Mouse (Mus musculus) cerebral cortex, adult 2 months (tissue): Measurements from ENCODE around the gene Zfp664.

Experiments
- WGBS: fragments of 180-500 bp; shearing (Covaris S2); methylation state at CpG from one replicate; pipeline ENCODE4 v1.1.7; 2018; 5-methylcytosine and 5-hydroxymethylcytosine counted together

Gene Zfp664

GRCm38 (mm10) chr5:124872033-124872432, 9.5 kb downstream of the Zfp664 start:
- WGBS = 56% methylated on average over 2 of the region's 2 CpGs

DNA sequence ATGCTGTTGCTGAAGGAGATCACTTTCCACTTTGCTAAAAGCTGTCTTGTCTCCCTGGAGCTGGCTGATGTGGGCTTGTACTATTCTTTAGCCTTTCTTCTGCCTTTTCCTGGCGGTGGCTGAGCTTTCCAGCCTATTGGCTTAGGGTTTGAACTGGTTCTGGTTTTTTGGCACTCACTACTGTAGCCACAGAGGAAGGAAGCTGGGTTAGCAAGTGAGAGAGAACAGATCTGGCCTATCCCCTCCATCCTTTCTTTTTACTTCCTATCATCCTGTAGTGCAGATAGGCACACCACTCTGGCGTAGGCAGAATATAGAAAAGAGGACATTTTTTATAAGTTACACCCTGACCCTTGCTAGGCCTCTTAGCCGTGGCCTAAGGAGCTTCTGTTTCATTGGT, 10.6 kb downstream of the Zfp664 start:
- 81% methylated on average over 3 of the region's 3 CpGs for WGBS

DNA sequence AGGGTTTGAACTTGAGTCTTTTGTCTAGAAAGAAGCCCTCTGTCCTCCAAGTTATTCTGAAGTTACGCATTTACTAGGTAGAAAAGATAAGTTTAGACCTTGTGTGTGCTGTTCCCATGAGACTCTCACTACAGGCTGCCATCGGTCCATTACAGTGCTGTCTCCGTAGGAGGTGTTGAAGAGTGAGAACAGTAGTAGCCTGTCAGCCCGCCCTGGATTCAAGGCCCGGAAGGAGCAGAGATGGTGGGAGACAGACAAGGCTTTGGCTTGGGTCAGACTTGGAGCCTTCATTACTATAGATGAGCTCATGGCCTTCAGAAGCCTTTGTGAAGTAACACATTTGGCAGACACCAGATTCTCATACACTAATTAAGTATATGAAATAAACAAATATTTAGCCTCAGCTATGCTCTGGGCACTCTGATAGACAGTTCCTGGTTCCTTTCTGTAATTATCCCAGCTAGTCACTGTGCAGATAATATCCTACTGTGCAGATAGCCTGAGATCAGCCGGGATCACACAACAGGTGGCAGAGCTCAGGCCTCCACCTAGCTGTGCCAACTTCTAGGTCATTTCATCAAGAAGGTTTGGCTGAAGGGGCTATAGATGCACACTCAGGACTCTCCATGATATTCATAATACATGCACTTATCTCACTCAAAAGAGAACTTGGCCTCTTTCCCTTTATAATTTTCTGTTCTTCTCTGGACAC, 11.6 kb downstream of the Zfp664 start:
- 60% methylated on average over 6 of the region's 6 CpGs for WGBS

- WGBS = 71% methylated on average over 4 of the region's 4 CpGs
Observed at GRCm38 (mm10) chr5:124879251-124879650, 16.8 kb downstream of the Zfp664 start.

- WGBS = 60% methylated on average over 6 of the region's 6 CpGs
Observed at GRCm38 (mm10) chr5:124879801-124880200, 17.3 kb downstream of the Zfp664 start.

DNA sequence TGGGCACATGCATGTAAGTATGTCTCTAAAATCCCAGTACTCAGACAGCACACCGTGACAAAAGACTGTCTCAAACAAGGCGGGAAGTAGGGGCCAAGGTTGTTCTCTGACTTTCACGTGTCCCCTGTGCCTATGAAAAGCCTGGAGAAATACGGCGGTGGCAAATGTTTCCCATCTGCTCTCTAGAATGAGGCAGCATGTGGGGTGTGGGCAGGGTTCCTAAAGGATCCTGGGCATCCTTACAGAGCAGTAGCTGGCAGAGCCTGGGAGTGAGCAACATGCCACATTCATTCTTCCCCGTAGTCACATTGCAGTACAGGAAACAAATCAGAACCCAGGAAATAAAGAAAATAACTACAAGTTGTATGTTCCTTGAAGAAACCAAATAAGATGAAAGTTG, 21.4 kb downstream of the Zfp664 start:
- WGBS = 33% methylated on average over 6 of the region's 6 CpGs

DNA sequence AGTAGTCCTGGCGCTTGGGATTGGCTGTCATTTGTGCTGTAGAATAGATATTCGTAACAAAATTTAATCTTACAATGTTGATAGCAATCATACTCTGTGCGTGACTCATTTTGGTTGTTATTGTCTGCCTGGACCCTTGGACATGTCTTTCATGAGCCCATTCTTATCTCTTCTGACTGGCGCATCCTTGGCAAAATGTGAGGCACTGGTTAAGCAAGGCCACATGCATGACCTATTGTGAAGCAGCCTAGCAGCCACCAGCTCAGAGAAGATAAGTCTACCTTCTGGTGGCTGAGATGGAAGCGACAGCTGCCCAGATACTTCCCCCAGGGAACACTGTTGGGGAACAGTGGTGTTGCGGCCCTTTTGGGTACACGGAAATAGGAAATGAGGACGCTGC, 26.2 kb downstream of the Zfp664 start:
- 98% methylated on average over 8 of the region's 8 CpGs for WGBS

DNA sequence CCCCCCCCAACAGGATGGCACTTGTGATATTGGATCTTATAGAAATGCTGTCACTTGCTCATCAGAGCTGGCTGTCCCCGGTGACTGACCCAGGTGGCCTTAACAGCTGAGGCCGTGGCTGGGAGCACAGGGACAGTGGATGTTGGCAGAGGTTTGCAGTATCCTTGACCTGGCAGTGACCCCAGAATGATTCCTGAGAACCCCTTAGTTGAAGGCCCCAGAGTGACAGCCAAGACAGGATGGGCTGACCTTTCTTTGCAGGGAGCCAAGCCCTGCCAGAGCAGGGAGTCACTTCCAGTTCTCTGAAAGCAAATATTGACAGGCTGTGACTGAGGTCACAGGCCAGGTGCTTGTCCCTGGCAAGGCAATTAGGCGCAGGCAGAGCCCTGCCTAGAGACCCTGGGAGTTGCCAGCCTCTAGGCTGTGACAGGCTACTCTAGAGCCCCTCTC, 29.5 kb downstream of the Zfp664 start:
- 79% methylated on average over 3 of the region's 3 CpGs for WGBS

GRCm38 (mm10) chr5:124896135-124896534, 33.6 kb downstream of the Zfp664 start:
- 75% methylated on average over 6 of the region's 8 CpGs for WGBS

GRCm38 (mm10) chr5:124899945-124900631, 37.6 kb downstream of the Zfp664 start:
- 10% methylated on average over 20 of the region's 20 CpGs for WGBS

- 64% methylated on average over 19 of the region's 19 CpGs for WGBS
Observed at GRCm38 (mm10) chr5:124900738-124901490, 38.4 kb downstream of the Zfp664 start.

DNA sequence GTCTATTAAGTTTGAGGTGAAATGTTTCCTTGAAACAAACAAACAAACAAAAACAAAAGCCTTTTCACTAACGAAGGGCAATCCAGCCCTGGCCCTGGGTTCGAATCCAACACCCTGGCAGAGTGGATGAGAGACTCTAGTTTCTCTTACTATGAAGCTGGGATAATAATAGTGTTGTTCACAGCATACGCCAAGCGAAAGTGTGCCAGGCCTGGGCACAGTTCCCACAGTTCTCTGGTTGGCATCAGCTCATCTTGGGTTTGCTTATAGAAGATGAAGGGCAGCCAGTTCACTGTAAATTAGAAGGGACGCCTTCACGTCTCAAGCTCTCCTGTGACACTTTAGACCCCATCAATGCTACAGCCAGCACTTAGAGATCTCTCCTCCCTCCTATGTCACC, 39.2 kb downstream of the Zfp664 start:
- 28% methylated on average over 6 of the region's 6 CpGs for WGBS

GRCm38 (mm10) chr5:124902195-124902594, 39.7 kb downstream of the Zfp664 start:
- 52% methylated on average over 10 of the region's 10 CpGs for WGBS

GRCm38 (mm10) chr5:124903852-124904251, 41.4 kb downstream of the Zfp664 start:
- 95% methylated on average over 4 of the region's 4 CpGs for WGBS

DNA sequence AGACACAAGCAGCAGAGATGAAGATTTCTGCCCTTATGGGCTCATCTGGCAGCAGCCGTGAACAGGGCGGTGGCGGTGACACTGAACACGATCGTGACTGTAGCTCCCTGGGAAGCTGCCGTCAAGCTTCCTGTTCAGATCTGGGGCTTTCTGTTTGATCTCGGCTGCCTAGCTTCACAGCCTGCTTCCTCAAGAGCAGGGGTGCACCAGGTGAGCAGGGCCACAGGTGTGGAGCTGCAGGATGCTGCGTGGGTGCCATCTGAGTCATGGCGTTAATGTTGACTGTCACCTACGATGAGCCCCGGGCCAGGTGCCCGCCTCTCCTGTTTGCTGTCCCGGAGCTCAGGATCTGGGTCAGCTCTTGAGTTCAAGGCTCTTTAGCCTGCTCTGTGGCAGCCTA, 44.4 kb downstream of the Zfp664 start:
- WGBS = 73% methylated on average over 13 of the region's 13 CpGs

DNA sequence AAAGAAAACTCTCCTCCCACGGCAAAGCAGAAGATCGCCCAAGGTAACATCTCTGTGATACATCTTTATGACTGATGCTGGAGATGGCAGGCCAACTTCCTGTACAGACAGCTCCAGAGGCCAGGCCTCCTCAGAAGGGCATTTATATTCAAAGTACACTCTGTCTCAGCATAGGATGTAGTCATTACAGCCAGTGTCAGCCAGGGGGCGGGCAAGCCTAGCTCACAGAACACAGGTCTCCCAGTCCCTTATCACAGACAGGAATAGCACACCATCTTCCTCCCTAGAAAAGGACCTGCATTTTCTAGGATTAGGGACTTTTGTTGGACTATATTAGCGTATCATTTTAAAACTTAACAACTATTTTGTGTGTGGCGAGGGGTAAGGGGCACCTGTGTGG, 46.4 kb downstream of the Zfp664 start:
- WGBS = 24% methylated on average over 5 of the region's 5 CpGs

DNA sequence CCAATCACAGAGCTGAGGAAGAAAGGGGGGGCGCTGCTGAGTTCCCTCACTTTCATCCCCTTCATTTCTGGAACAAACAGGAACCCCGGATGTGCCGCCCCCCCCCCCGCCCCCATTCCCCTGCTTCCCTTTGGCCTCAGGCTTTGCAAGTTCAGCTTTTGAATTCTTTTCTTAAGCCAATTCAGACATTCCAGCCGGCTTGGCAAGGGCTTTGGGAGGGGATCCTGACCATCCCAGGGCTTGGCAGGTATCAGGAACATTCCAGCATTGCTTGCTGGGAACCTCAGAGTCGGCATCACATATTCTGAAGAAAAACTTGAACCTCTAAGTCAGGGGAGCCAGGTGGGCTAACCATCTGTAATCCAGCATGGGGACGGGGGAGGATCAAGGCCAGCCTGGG, 49.8 kb downstream of the Zfp664 start:
- WGBS = 57% methylated on average over 7 of the region's 7 CpGs

DNA sequence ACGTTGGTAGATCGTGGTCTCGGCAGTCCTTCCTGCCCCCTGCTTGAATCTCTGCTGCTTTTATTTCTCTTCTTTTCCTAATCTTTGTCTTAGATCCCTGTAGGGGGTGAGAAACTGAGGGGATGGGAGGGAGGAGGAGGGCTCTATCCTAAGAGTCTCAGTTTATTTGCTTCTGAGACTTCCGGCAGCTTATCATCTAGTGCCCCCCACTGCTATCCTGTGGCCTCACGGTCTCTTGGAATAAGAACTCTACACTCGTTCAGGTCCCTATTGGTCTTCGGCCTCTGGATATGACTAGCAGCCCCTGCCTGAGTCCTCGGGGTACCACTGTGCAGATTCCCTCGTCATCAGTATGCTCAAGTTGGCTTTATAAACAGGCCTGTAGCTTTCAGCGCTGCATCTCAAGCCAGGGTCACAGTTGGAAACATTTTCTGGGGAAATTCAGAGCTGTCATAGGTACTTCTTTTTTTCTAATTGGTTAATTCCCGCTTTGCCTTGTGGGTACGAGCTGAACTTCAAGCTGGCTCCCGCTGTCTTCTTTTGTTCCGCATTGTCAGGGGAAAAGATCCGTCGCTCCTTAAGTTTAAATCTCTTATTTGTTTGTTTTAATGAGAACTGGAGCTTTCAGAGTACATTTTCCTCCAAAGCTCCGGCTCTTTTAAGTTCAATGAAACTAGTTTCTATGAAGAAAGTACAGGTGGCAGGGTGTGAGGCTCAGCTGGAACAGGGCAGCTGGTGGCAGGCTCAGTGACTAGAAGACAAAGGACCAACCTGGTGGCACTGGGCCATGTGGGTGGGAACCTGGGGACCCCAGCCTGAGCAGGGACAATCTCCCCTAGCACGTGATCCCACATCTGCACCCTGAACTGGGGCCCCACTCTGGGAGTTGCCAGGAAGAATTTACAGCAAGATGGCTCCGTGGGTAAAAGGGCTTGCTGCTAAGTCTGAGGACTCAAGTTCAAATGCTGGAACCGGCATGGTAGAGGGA, 50.7 kb downstream of the Zfp664 start:
- WGBS = 61% methylated on average over 20 of the region's 20 CpGs

DNA sequence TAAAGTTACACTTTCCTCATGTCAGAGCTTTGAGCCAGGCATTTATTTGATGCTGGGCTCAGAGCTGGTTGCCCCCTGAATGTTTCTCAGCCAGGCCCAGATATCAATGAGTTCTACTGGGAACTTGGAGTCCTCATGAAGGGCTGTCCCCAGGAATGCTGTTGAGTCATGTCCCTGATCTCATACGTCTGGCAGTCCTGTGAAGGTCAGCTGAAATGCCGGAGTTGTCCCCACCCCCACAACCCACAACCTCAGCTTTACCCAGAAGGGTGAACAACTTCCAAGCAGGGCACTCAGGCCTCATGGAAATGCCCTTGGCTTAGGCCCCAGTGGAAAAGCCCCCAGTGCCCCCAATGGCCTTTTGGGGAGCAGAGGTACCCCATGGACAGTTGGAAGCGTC, 57.3 kb downstream of the Zfp664 start:
- 98% methylated on average over 3 of the region's 3 CpGs for WGBS

- 28% methylated on average over 18 of the region's 18 CpGs for WGBS
Observed at GRCm38 (mm10) chr5:124922356-124923352, 60.2 kb downstream of the Zfp664 start.
